Mouse (Mus musculus) heart, postnatal 0 days (tissue): ENCODE measurements around the gene Tmem121b.

Source experiments
- CTCF ChIP-seq: IDR thresholded peaks from 2 replicates; pipeline ENCODE4 v1.5.1; 2016; ENCODE audit warnings: antibody characterized with exemption, control low read depth, low read depth
- EP300 ChIP-seq: IDR thresholded peaks from 2 replicates; pipeline ENCODE4 v1.6.1; 2016; ENCODE audit warnings: antibody characterized with exemption, low read depth

DNA sequence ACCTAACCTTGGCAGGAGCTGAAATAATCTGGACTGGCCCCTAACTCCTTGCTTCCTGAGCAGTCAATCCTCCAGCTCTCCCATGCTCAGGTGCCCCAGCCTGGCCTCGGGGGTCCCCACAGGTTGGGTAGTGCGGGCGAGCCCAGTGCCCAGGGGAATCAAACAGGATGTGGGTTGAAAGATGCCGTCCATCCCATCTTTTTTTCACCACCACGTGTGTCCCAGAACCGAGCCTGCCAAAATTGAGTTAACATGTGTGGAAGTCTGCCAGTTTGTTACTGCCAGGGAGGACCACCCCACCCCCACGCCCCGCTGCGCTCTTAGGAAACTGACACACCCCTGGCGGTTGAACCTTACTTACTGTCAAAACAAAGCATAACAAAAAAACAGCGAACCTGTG lies 29.7 kb downstream of the Tmem121b start:
- TF ChIP-seq CTCF (no peak), EP300 (no peak)
